Mouse (Mus musculus): Measurements from ENCODE around the gene Bbip1. TPM values are rescaled to one million over a fixed set of nuclear protein-coding genes. Genes with fewer than 3 reads are reported as not detected.
"Not testable (repeated sequence)": the region's sequence is repeated elsewhere in the genome, so short reads cannot be mapped to it uniquely, and the experiment has no call there.

Gene Bbip1
- polyA plus RNA-seq, 1 experiment from 2014 or later: 170 TPM

- Histone ChIP-seq H3K36me3 (ENCODE audit: control insufficient read depth, insufficient read depth, low read length) (peaks cover 27% of the 10 kb centered on the region; the same call in 1 of the 2 replicates), H3K4me1 (ENCODE audit: control insufficient read depth, insufficient read depth, low read length) (no peaks in the 10 kb centered on the region), H3K27me3 (ENCODE audit: control insufficient read depth, insufficient read depth, low read length) (no peaks in the 10 kb centered on the region), H3K9ac (replicated peaks; ENCODE audit: low read depth, low read length) (no peak overlapping the region), H3K9me3 (ENCODE audit: control insufficient read depth, low read length) (no peaks in the 10 kb centered on the region), H3K27ac (ENCODE audit: low read depth, low read length) (no peak overlapping the region), H3K4me3 (ENCODE audit: low read depth, low read length) (no peak overlapping the region), H3K4me2 (ENCODE audit: low read depth, low read length) (no peak overlapping the region)
- no peak for ATAC-seq (ENCODE audit: low read depth)
Observed at GRCm38 (mm10) chr19:53934046-53934445, 10.4 kb downstream of the Bbip1 start.

DNA sequence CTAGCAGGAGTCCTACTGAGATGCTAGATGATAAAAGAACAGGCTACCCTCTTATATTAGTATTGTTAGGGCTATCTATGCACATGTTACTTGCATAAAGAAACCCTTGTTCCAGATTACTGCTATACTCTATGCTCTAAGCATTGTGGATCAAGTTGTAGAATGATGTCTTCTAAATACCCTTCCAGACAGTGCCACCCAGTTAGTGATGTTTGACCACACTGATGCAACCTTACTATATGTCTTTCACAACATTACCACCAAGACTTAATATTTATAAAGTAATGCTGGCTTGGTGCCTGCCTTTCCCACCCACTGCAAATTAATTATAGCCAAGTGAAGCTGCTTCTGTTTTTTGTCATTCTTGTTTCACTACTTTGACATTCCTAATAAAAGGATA, 11.4 kb downstream of the Bbip1 start:
- Histone ChIP-seq H3K4me3 (ENCODE audit: low read depth, low read length) (no peak overlapping the region), H3K4me2 (ENCODE audit: low read depth, low read length) (no peak overlapping the region), H3K9ac (replicated peaks; ENCODE audit: low read depth, low read length) (no peak overlapping the region), H3K4me1 (ENCODE audit: control insufficient read depth, insufficient read depth, low read length) (no peaks in the 10 kb centered on the region), H3K27ac (ENCODE audit: low read depth, low read length) (no peak overlapping the region), H3K36me3 (ENCODE audit: control insufficient read depth, insufficient read depth, low read length) (peaks cover 29% of the 10 kb centered on the region), H3K27me3 (ENCODE audit: control insufficient read depth, insufficient read depth, low read length) (no peaks in the 10 kb centered on the region), H3K9me3 (ENCODE audit: control insufficient read depth, low read length) (no peaks in the 10 kb centered on the region)
- no peak for ATAC-seq (ENCODE audit: low read depth)

DNA sequence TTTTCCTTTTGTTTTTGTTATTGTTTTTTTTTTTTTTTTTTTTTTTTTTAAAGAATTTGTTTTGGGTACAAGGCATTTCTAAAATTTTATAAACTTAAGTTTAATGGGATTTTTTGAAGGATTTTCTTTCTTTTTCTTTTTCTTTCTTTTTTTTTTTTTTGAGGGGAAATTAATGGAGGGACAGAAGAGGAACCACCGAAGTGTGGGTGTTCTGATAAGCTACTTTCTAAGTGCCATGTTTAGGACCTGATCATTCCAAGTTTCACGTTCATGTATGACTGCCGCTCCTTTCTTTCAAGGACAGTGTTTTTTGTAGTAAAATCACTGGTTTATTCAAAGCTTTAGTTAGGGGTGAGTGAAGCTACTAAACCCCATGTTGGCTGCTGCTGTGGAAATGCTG, 15.2 kb downstream of the Bbip1 start:
- Histone ChIP-seq H3K9me3 (ENCODE audit: control insufficient read depth, low read length) (no peaks in the 10 kb centered on the region), H3K4me2 (ENCODE audit: low read depth, low read length) (no peak overlapping the region), H3K36me3 (ENCODE audit: control insufficient read depth, insufficient read depth, low read length) (peaks cover 40% of the 10 kb centered on the region), H3K27me3 (ENCODE audit: control insufficient read depth, insufficient read depth, low read length) (no peaks in the 10 kb centered on the region), H3K9ac (replicated peaks; ENCODE audit: low read depth, low read length) (no peak overlapping the region), H3K4me3 (ENCODE audit: low read depth, low read length) (no peak overlapping the region), H3K27ac (ENCODE audit: low read depth, low read length) (no peak overlapping the region), H3K4me1 (ENCODE audit: control insufficient read depth, insufficient read depth, low read length) (no peaks in the 10 kb centered on the region)
- 96% methylated on average over 3 of the region's 3 CpGs for WGBS
- ATAC-seq (ENCODE audit: low read depth): no peak

- Histone ChIP-seq H3K36me3 (ENCODE audit: control insufficient read depth, insufficient read depth, low read length) (peaks cover 30% of the 10 kb centered on the region), H3K4me2 (ENCODE audit: low read depth, low read length) (no peak overlapping the region), H3K27ac (ENCODE audit: low read depth, low read length) (no peak overlapping the region), H3K4me1 (ENCODE audit: control insufficient read depth, insufficient read depth, low read length) (no peaks in the 10 kb centered on the region), H3K9me3 (ENCODE audit: control insufficient read depth, low read length) (no peaks in the 10 kb centered on the region), H3K9ac (replicated peaks; ENCODE audit: low read depth, low read length) (no peak overlapping the region), H3K27me3 (ENCODE audit: control insufficient read depth, insufficient read depth, low read length) (no peaks in the 10 kb centered on the region), H3K4me3 (ENCODE audit: low read depth, low read length) (no peak overlapping the region)
- ATAC-seq (ENCODE audit: low read depth): no peak
- WGBS: 94% methylated on average over 1 of the region's 1 CpGs
Observed at GRCm38 (mm10) chr19:53926705-53927104, 17.7 kb downstream of the Bbip1 start.

DNA sequence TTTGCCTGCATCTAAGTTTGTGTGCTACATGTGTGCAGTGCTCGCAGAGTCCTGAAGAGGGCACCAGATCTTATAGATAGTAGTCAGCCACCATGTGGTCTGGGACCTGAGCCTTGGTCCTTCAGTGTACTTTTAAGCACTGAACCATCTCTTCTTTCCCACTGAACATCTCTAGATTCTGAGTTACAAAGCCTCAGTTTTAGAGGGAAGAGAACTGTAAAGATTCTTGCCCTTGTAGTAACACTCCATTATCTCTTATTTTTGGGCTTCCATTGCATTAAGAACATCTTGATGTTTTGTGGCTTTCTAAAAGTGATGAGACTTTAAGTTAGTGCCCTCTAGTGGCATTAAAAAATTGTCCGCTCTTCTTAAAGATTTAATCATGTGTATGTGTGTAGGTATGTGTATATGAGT, 19.1 kb downstream of the Bbip1 start:
- Histone ChIP-seq H3K4me1 (ENCODE audit: control insufficient read depth, insufficient read depth, low read length) (no peaks in the 10 kb centered on the region), H3K27me3 (ENCODE audit: control insufficient read depth, insufficient read depth, low read length) (no peaks in the 10 kb centered on the region), H3K4me2 (ENCODE audit: low read depth, low read length) (no peak overlapping the region), H3K36me3 (ENCODE audit: control insufficient read depth, insufficient read depth, low read length) (peaks cover 30% of the 10 kb centered on the region), H3K9me3 (ENCODE audit: control insufficient read depth, low read length) (no peaks in the 10 kb centered on the region), H3K27ac (ENCODE audit: low read depth, low read length) (no peak overlapping the region), H3K4me3 (ENCODE audit: low read depth, low read length) (no peak overlapping the region), H3K9ac (replicated peaks; ENCODE audit: low read depth, low read length) (no peak overlapping the region)
- 97% methylated on average over 2 of the region's 2 CpGs for WGBS
- ATAC-seq (ENCODE audit: low read depth): no peak

DNA sequence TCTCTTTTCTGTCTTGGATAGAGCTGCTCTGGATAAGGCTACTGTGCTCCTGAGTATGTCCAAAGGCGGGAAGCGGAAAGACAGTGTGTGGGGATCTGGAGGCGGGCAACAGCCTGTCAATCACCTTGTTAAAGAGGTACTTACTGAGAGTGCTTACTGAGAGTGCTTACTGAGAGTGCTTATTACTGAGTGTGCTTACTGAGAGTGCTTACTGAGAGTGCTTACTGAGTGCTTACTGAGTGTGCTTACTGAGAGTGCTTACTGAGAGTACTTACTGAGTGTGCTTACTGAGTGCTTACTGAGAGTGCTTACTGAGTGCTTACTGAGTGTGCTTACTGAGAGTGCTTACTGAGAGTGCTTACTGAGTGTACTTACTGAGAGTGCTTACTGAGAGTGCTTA, 22.4 kb downstream of the Bbip1 start:
- not testable (repeated sequence) for H3K4me1 ChIP-seq (ENCODE audit: control insufficient read depth, insufficient read depth, low read length); H3K4me2 ChIP-seq (ENCODE audit: low read depth, low read length); H3K9ac ChIP-seq (replicated peaks; ENCODE audit: low read depth, low read length); ATAC-seq (ENCODE audit: low read depth); H3K4me3 ChIP-seq (ENCODE audit: low read depth, low read length); H3K27ac ChIP-seq (ENCODE audit: low read depth, low read length); H3K27me3 ChIP-seq (ENCODE audit: control insufficient read depth, insufficient read depth, low read length); H3K9me3 ChIP-seq (ENCODE audit: control insufficient read depth, low read length)
- H3K36me3 ChIP-seq (ENCODE audit: control insufficient read depth, insufficient read depth, low read length): peaks cover 38% of the 10 kb centered on the region
- 93% methylated on average over 3 of the region's 3 CpGs for WGBS

DNA sequence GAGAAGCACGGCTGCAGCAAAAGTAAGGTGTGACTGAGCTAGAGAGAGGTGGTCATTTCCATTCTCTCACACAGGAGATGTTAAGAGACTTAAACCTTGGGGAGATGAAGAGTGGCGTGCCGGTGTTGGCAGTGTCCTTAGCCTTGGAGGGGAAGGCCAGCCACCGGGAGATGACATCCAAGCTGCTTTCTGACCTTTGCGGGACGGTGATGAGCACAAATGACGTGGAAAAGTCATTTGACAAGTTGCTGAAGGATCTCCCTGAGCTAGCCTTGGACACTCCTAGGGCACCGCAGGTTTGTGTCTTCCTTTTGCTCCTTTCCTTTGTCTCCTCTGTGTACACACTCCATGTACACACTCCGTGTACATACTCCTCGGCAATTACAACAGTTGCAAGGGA, 24.9 kb downstream of the Bbip1 start:
- Histone ChIP-seq H3K4me2 (ENCODE audit: low read depth, low read length) (no peak overlapping the region), H3K4me1 (ENCODE audit: control insufficient read depth, insufficient read depth, low read length) (no peaks in the 10 kb centered on the region), H3K9me3 (ENCODE audit: control insufficient read depth, low read length) (no peaks in the 10 kb centered on the region), H3K4me3 (ENCODE audit: low read depth, low read length) (no peak overlapping the region), H3K9ac (replicated peaks; ENCODE audit: low read depth, low read length) (no peak overlapping the region), H3K36me3 (ENCODE audit: control insufficient read depth, insufficient read depth, low read length) (peaks cover 36% of the 10 kb centered on the region), H3K27me3 (ENCODE audit: control insufficient read depth, insufficient read depth, low read length) (no peaks in the 10 kb centered on the region), H3K27ac (ENCODE audit: low read depth, low read length) (no peak overlapping the region)
- ATAC-seq (ENCODE audit: low read depth): no peak
- 90% methylated on average over 10 of the region's 10 CpGs for WGBS

DNA sequence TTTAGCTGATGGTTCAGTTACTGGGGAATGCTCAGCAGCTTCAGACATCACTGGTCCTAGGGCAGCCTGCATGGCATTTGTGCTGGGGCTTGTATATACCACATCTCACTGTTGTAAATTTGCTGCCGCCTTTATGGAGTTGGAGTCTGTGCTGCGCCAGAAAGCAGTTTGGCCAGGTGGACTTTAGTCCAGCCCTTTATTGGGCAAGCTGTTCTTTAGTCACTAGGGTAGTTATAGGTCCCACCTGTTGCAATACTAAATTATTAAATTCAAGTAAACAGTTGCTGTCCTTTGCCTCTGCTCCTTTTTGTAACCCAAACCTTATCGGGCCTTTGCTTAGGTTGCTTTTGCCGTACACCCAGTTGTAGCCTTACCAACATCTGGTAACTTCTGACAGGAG, 29.5 kb downstream of the Bbip1 start:
- WGBS: 96% methylated on average over 4 of the region's 4 CpGs
- Histone ChIP-seq H3K27me3 (ENCODE audit: control insufficient read depth, insufficient read depth, low read length) (no peaks in the 10 kb centered on the region), H3K9me3 (ENCODE audit: control insufficient read depth, low read length) (no peaks in the 10 kb centered on the region), H3K36me3 (ENCODE audit: control insufficient read depth, insufficient read depth, low read length) (peaks cover 39% of the 10 kb centered on the region), H3K4me2 (ENCODE audit: low read depth, low read length) (no peak overlapping the region), H3K4me1 (ENCODE audit: control insufficient read depth, insufficient read depth, low read length) (no peaks in the 10 kb centered on the region), H3K27ac (ENCODE audit: low read depth, low read length) (no peak overlapping the region), H3K4me3 (ENCODE audit: low read depth, low read length) (no peak overlapping the region), H3K9ac (replicated peaks; ENCODE audit: low read depth, low read length) (no peak overlapping the region)
- ATAC-seq (ENCODE audit: low read depth): no peak

DNA sequence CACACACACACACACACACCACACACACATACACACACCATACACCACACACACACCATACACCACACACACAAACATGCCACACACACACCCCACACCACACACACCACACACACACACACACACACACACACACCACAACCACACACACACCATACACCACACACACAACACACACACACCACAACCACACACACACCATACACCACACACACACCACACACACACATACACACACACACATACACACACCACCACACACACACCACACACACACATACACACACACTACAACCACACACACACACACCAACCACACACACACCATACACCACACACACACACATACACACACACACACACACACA, 37.7 kb downstream of the Bbip1 start:
- not testable (repeated sequence) for H3K4me2 ChIP-seq (ENCODE audit: low read depth, low read length); H3K27ac ChIP-seq (ENCODE audit: low read depth, low read length); H3K27me3 ChIP-seq (ENCODE audit: control insufficient read depth, insufficient read depth, low read length); H3K9me3 ChIP-seq (ENCODE audit: control insufficient read depth, low read length); H3K4me3 ChIP-seq (ENCODE audit: low read depth, low read length); H3K9ac ChIP-seq (replicated peaks; ENCODE audit: low read depth, low read length); H3K36me3 ChIP-seq (ENCODE audit: control insufficient read depth, insufficient read depth, low read length); ATAC-seq (ENCODE audit: low read depth)
- H3K4me1 ChIP-seq (ENCODE audit: control insufficient read depth, insufficient read depth, low read length): peaks cover 10% of the 10 kb centered on the region

Data from neural tube, embryonic 14.5 days (tissue).